Mouse (Mus musculus) retina, adult 2 months (tissue): ENCODE results near the gene Cyb5b.
"Not testable (repeated sequence)": the region's sequence is repeated elsewhere in the genome, so short reads cannot be mapped to it uniquely, and the experiment has no call there.

Experiments
- DNase-seq: peaks from one replicate; pipeline ENCODE4 v3.0.0-alpha.2; 2012; ENCODE audit warnings: low read depth, low spot score

Gene Cyb5b

DNA sequence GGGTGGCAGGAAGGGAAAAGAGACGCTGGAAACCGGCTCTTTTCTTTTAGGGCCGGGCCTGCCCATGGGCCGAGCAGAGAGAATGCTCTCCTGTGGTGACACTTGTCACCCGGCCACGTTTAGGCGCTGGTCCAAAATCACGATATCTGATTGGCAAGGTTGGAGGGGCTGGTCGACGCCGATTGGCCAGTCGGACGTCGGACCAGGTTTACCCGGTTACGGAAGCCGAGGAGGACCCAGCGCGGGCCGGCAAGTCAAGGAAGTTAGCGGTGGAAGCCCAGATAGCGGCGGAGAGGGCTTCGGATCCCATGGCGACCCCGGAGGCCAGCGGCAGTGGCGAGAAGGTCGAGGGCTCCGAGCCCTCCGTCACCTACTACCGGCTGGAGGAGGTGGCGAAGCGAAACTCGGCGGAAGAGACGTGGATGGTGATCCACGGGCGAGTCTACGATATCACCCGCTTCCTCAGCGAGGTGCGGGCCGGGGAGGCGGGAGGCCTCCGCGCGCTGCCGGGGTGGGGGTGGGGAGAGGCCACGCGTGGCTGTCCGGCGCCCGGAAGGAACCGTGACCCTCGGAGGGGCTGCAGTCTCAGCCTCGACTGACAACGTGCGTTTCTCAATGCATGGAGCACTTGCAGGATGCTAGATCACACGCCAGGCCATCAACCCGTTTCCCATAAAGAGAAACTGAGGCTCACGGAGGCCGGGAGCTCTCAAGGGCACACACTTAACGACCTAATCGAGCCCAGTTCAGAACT is at the start of gene Cyb5b:
Gene Cyb5b, plus strand, starts transcription at position 237 of the 754 bp plus-strand sequence.
- peak; percentile 78 for DNase-seq

GRCm38 (mm10) chr8:107104547-107104946 is 45.9 kb upstream of the Cyb5b start:
- no peak for DNase-seq

DNA sequence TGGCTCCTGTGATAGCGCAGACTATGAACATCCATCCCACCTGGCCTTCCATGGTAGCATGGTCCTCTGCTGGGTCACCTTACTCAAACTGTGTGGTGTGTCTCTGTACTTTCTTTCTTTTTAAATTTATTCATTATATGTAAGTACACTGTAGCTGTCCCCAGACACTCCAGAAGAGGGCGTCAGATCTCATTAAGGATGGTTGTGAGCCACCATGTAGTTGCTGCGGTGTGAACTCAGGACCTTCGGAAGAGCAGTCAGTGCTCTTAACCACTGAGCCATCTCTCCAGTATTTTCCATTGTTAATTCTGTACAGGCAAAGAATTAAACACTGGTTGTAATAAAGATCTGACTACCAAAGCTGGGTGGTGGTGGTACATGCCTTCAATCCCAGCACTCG is 42.4 kb upstream of the Cyb5b start:
- DNase-seq: not testable (repeated sequence)

DNA sequence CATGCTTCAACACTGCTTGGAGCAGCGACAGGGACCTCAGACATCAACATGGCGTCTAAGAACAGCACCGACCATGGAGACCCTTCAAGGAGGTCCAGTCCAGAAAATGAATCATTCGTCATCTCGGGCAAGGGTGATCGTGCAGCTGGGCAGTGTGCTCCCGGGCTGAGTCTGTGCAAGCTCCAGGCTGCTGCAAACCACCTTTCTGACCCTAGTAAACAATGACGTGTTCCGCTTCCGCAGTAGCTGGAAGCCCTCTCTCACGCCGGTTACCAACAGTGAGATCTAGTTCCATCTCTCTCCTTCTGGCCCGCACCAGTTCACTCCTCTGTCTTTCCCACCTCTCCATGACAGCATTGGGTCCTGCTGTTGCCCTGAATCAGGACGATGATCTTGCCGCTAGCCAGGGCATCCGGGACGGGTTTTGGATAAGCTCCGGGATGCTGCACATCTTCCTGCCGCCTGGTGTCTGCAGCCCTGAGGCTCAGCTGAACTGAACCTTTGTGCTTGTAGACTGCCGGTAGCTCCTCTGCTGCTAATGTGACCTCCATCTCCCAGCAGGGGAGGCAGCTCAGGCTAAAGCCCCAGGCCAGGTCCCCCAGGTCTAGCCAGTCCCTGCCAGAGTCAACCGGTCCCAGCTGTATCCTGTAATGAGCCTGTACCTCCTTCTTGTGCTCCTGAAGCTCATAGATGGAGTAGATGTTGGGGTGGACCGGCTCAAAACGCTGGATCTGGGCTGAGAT is 41.3 kb upstream of the Cyb5b start:
- no peak for DNase-seq

- no peak for DNase-seq
These were observed 40.5 kb upstream of the Cyb5b start for GRCm38 (mm10) chr8:107109816-107110435.

DNA sequence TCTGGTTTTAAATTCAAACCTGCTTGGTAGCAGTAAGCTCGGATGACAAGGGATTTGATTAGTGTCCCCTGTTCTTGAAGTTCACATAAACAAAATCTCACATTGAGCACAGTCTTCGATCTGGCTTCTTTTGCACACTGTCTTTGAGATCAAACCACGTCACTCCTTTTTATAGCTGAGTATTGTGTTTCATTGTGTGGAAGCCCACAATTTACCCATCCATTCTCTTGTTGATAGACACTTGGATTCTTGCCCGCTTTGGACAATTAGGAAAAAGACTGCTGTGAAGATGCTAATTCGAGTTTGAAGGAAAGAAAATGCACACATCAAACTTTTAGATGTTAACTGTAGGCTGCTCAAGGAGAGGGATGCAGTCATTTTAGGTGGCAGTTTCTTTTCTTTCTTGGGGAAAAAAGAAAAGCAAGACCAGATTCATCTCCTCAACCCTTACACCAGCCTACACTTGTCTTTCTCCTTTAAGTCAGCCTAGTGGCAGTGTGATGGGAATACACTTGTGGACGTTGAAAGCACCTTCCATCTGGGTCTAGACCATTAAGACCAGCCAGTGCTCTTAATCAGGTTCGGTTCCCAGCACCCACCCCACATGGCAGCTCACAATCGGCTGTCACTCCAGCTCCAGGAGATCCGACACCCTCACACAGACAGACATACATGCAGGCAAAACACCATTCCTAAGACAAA is 39.7 kb upstream of the Cyb5b start:
- no peak for DNase-seq

- DNase-seq: no peak
These were observed 38.9 kb upstream of the Cyb5b start for GRCm38 (mm10) chr8:107111340-107112105.

DNA sequence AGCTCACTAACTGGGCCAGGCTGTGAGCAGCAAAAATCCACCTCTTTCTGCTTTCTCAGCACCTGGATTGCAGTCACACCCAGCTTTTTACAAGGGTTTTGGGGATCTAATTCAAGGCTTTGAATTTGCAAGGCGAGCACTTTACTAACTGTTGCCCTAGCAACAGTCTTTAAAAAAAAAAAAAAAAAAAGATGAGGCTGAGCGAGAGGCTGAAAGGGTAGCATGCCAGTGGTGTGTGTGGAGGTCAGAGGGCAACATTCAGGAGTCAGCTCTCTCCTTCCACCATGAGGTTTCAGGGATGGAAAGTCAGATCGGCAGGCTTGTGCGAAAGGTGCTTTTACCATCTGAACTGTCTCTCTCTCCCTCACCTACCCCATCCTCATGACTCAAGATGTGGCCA is 37.2 kb upstream of the Cyb5b start:
- no peak for DNase-seq

GRCm38 (mm10) chr8:107114150-107115007 is 36.1 kb upstream of the Cyb5b start:
- no peak for DNase-seq

- DNase-seq: no peak
These were observed 35.5 kb upstream of the Cyb5b start for GRCm38 (mm10) chr8:107115008-107115320.

DNA sequence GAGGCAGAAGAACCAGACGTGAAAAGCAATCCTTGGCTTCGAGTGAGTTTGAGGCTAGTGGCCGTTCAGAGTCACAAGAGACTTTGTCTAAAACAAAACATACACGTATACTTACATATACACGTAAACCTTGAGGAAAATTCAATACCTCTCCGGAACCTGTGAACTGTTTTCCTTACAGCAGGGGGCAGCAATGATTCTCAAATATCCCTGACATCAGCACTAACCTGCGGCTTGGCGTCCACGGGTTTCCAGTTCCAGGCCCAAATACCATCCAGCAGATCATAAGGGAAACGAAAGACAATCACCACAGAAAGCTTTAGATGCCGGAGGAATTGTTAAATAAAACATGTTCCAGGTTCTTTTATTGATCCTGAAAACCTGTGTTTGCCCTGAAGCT is 34.4 kb upstream of the Cyb5b start:
- peak; percentile 53 for DNase-seq

- no peak for DNase-seq
These were observed 33.4 kb upstream of the Cyb5b start for GRCm38 (mm10) chr8:107117019-107117418.

DNA sequence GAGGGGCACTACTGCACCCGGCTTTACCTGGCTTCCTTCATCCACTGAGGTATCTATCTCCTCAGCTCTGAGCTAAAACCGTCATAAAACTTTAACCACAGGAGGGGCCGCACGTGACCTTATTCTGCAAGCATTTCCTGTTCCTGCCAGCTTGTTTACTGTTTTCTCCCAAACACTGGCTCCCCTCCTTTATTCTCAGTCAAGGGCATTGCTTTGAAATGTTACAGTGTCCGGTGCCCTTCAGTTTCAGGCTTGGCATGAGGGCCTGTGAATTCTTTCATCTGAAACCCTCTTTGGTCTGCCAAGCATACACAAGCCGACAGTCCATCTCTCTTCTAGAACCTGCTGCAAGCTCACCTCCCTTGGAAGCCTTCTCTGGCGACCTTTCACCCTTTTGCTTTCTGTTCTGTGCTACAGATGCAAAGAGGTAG is 31.6 kb upstream of the Cyb5b start:
- no peak for DNase-seq

GRCm38 (mm10) chr8:107119412-107119811 is 31.0 kb upstream of the Cyb5b start:
- DNase-seq: no peak

GRCm38 (mm10) chr8:107120806-107121205 is 29.6 kb upstream of the Cyb5b start:
- DNase-seq: no peak

GRCm38 (mm10) chr8:107121681-107122291 is 28.7 kb upstream of the Cyb5b start:
- DNase-seq: no peak

DNA sequence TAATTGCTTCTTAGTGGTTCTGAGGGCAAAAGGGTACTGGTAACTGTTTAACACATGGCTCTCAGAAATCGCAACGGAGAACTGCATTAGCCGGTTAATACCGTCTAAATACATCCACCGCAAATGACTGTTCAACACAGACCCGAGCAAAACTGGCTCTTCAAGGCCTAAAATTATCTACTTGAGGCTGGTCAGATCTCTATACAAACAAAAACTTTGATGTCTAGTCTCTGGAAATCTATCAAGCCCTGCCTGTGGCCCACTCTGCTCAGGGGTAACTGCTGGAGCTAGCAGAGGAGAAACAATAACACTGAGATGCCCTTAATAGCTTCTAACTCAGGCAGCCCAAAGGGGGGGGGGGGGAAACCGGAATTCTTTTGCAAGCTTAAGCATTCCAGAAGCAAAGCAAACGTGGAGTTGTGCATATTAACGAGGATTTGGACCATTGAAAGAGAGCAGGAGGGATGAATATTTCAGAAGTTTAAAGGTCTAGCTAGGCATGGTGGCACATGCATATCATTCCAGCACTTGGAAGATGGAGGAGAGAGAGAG is 27.3 kb upstream of the Cyb5b start:
- DNase-seq: no peak

GRCm38 (mm10) chr8:107124343-107124742 is 26.1 kb upstream of the Cyb5b start:
- DNase-seq: no peak

- DNase-seq: no peak
These were observed 21.0 kb upstream of the Cyb5b start for GRCm38 (mm10) chr8:107129171-107130025.
